Mouse (Mus musculus) midbrain, embryonic 11.5 days (tissue): Measurements from ENCODE around the gene Retreg3. TPM values are rescaled to one million over a fixed set of nuclear protein-coding genes. Genes with fewer than 3 reads are reported as not detected.
"Not testable (repeated sequence)": the region's sequence is repeated elsewhere in the genome, so short reads cannot be mapped to it uniquely, and the experiment has no call there.

Experiments
- ATAC-seq: fragments of 200-750 bp; cut with Nextera tagmentation; 2 replicates; pipeline ENCODE4 v1.8.0; 2017; ENCODE audit warnings: moderate TSS enrichment, moderate library complexity; ENCODE audit not compliant: low FRiP score
- DNase-seq: peaks from one replicate; pipeline ENCODE4 v3.0.0; 2015; ENCODE audit warnings: low spot score; ENCODE audit errors: missing footprints
- H3K27ac ChIP-seq: fragments of 300-500 bp; sonication (generic); 2 replicates; pipeline ENCODE4 v1.5.1; 2014; ENCODE audit warnings: low read depth, low read length
- H3K27me3 ChIP-seq: fragments of 300-500 bp; sonication (generic); 2 replicates; pipeline ENCODE4 v1.6.1; 2014; ENCODE audit warnings: mild to moderate bottlenecking, low read length, moderate library complexity, mixed read lengths; ENCODE audit not compliant: control insufficient read depth, insufficient read depth
- H3K36me3 ChIP-seq: fragments of 300-500 bp; sonication (generic); 2 replicates; pipeline ENCODE4 v1.6.1; 2014; ENCODE audit warnings: mild to moderate bottlenecking, low read length, moderate library complexity, mixed read lengths; ENCODE audit not compliant: control insufficient read depth, insufficient read depth
- H3K4me1 ChIP-seq: fragments of 300-500 bp; sonication (generic); 2 replicates; pipeline ENCODE4 v1.6.1; 2014; ENCODE audit warnings: low read length; ENCODE audit not compliant: control insufficient read depth, insufficient read depth
- H3K4me2 ChIP-seq: fragments of 300-500 bp; sonication (generic); 2 replicates; pipeline ENCODE4 v1.6.1; 2014; ENCODE audit warnings: mild to moderate bottlenecking, moderate library complexity
- H3K4me3 ChIP-seq: fragments of 300-500 bp; sonication (generic); 2 replicates; pipeline ENCODE4 v1.5.1; 2014; ENCODE audit warnings: low read depth, low read length
- H3K9ac ChIP-seq: fragments of 300-500 bp; sonication (generic); 2 replicates; pipeline ENCODE4 v1.6.1; 2014; ENCODE audit warnings: low read length
- H3K9me3 ChIP-seq: fragments of 300-500 bp; sonication (generic); 2 replicates; pipeline ENCODE4 v1.6.1; 2016; ENCODE audit warnings: low read length; ENCODE audit not compliant: control insufficient read depth
- WGBS: fragments of 180-500 bp; shearing (Covaris S2); extraction: QIAGEN DNeasy Blood & Tissue Kit; methylation state at CpG from one replicate; pipeline ENCODE4 v1.1.7; 2014; 5-methylcytosine and 5-hydroxymethylcytosine counted together
- polyA plus RNA-seq: library from polyadenylated mRNA; unstranded; fragments of >200 nt; fragmentation: Nextera tagmentation; extraction: Ambion mirVana; gene quantifications from 2 replicates; pipeline ENCODE4 v1.2.1, GENCODE M21; 2014

Gene Retreg3
- polyA plus RNA-seq, 1 experiment from 2014 or later = 11.4 TPM

DNA sequence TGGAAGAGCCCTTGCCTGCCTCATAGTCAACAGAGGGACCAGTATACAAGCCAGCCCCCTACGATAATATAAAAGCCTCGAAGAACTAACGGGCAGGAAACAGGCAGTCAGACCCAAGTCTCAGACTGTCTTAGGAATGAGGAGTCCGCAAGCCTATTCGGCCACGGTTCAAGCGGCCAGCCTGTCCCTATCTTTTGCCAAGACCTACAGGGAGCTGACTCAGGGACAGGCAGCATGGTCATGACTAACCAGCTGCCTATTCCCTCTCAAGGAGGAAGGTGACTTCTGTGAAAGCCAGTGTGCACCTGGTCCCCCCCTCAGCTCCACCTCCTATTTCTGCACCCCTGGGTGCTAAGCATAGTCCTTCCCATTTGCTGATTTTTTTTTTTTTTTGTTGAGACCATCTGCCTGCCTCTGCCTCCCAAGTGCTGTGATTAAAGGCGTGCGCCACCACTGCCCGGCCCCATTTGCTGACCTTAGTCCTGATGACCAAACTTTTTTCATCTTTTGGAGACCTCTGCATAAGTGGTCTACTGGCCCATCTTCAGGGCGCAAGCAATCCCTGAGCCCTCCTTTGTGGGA lies 9.4 kb upstream of the Retreg3 start:
- no peak overlapping the region for H3K4me3 ChIP-seq
- 89% methylated on average over 11 of the region's 11 CpGs for WGBS

DNA sequence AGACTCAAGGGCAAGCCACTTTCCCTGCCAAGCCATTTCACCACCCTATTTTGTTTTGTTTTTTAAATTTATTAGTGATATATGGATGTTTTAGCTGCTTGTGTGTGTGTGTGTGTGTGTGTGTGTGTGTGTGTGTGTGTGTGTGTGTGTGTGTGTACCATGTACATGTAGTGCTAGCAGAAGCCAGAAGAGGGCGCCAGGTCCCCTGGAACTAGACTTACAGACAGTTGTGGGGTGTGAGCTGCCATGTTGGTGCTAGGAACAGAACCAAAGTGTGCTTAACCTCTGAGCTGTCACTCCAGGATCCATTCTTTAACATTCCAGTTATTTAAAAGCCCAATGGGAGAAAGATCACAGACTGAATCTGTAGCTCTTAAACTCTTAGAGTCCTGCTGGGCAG lies 7.4 kb upstream of the Retreg3 start:
- peaks cover 11% of the 10 kb centered on the region for H3K36me3 ChIP-seq
- H3K9ac ChIP-seq = no peak overlapping the region
- H3K4me2 ChIP-seq = no peak overlapping the region
- H3K27me3 ChIP-seq = no peaks in the 10 kb centered on the region
- H3K9me3 ChIP-seq = no peaks in the 10 kb centered on the region
- 94% methylated on average over 1 of the region's 1 CpGs for WGBS
- no peak for DNase-seq
- no peaks in the 10 kb centered on the region for H3K4me1 ChIP-seq
- no peak for ATAC-seq
- H3K4me3 ChIP-seq = no peak overlapping the region
- H3K27ac ChIP-seq = no peak overlapping the region

More for the DNA sequence above, 9.4 kb upstream of the Retreg3 start:
- Histone ChIP-seq H3K4me1 (no peaks in the 10 kb centered on the region), H3K9me3 (no peaks in the 10 kb centered on the region), H3K27ac (no peak overlapping the region), H3K4me2 (no peak overlapping the region), H3K9ac (no peak overlapping the region), H3K36me3 (peaks cover 9% of the 10 kb centered on the region), H3K27me3 (no peaks in the 10 kb centered on the region)
- ATAC-seq (no peak), DNase-seq (no peak)

DNA sequence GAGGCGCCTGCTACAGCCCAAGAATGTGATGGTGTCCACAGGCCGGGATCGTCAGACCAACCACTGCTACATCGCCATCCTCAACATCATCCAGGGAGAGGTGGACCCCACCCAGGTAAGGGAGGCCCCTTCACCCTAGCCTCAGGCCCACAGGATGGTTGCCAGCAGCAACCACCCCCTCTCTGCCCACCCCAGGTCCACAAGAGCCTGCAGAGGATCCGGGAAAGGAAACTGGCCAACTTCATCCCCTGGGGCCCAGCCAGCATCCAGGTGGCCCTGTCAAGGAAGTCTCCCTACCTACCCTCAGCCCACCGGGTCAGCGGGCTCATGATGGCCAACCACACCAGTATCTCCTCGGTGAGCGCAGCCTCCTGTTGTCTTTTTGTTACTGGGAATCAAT lies 5.3 kb upstream of the Retreg3 start:
- H3K27ac ChIP-seq, DNase-seq, ATAC-seq, H3K4me3 ChIP-seq, H3K4me2 ChIP-seq, H3K9ac ChIP-seq, H3K27me3 ChIP-seq, H3K9me3 ChIP-seq, H3K4me1 ChIP-seq: not testable (repeated sequence)
- 100% methylated on average over 7 of the region's 9 CpGs for WGBS
- peaks cover 11% of the 10 kb centered on the region for H3K36me3 ChIP-seq

DNA sequence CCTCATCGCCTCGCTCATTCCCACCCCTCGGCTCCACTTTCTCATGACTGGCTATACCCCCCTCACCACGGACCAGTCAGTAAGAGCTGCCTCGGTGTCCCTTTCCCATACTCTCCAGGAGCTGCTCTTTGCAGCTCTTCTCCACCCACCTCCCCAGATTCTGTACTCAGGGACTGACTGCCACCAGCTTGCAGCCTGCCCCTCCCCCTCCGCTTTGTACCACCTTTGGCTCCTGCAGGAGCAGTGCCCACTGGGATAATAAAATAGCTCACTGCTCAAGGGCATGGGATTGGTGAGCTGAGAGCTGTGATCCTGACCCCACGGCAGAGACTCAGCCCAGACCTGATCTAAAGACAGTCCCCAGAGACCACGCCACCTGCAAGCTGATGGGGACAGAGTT lies 4.8 kb upstream of the Retreg3 start:
- DNase-seq, H3K4me3 ChIP-seq, H3K4me2 ChIP-seq, H3K27me3 ChIP-seq, H3K27ac ChIP-seq, ATAC-seq, H3K9me3 ChIP-seq, H3K9ac ChIP-seq, H3K4me1 ChIP-seq: not testable (repeated sequence)
- WGBS = 94% methylated on average over 8 of the region's 8 CpGs
- peaks cover 11% of the 10 kb centered on the region for H3K36me3 ChIP-seq

DNA sequence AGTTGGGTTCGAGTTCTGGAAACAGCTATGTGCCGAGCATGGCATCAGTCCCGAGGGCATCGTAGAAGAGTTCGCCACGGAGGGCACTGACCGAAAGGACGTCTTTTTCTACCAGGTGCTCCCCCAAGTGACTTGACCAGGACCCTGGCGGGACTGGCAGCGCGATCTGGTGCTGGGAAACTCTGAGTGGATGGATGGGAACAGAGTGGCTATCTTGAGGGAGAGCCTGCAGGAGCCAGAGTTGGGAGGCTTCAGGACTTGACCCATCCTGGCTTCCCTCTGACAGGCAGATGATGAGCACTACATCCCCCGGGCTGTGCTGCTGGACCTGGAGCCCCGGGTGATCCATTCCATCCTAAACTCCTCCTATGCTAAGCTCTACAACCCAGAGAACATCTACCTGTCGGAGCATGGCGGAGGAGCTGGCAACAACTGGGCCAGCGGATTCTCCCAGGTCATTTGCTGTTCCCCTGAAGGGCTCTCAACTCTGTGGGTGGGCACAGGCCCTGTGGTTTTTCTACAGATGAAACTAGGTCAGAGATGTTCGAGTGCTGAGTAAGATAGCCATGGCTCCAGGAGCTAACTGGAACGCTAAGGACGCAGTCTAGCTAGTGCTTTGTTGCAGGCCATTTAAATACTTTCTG lies 974 bp upstream of the Retreg3 start:
- ATAC-seq (no peak), DNase-seq (no peak)
- no peaks in the 10 kb centered on the region for H3K9me3 ChIP-seq
- peak overlapping the region; percentile 98 for H3K4me2 ChIP-seq
- peak overlapping the region; percentile 84 for H3K27ac ChIP-seq
- 27% methylated on average over 19 of the region's 19 CpGs for WGBS
- H3K9ac ChIP-seq = peak overlapping the region; percentile 79
- no peaks in the 10 kb centered on the region for H3K27me3 ChIP-seq
- peak overlapping the region; percentile 87 for H3K4me3 ChIP-seq
- H3K36me3 ChIP-seq = peaks cover 2% of the 10 kb centered on the region
- H3K4me1 ChIP-seq = peaks cover 17% of the 10 kb centered on the region

DNA sequence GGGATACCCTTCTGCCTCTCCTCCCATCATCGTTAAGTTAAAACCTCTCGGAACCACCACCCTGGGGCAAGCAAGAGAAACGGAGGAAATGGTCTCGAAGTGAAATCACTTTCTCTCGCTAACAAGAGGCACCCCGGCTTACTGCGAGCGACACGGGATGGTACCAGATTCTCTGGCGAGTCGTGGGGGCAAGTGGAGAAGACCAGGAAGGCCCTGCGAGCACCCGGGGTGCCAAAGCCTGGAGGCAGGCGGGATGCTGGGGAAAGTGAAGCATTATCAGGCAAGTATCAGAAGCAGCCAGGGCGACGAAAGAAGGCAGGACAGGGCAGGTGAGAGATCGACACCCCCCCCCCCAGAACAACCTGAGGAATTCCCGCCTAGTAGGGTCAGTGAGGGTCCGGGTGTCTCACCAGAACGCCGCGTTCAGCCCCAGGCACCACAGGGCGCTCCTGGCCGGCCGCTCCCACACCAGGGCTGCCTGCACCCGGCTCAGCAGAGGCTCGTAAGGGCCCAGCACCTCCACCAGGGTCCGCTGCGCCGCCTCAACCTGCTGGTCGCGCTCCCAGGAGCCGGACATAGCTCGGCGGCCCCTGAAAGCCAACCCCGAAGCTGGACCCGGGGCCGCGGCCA lies 447 bp downstream of the Retreg3 start:
- no peak for DNase-seq
- peak overlapping the region; percentile 87 for H3K4me3 ChIP-seq
- no peaks in the 10 kb centered on the region for H3K27me3 ChIP-seq
- peaks cover 2% of the 10 kb centered on the region for H3K36me3 ChIP-seq
- peak overlapping the region; percentile 65 for H3K4me2 ChIP-seq
- peak; percentile 80 for ATAC-seq
- 2% methylated on average over 37 of the region's 39 CpGs for WGBS
- peaks cover 17% of the 10 kb centered on the region for H3K4me1 ChIP-seq
- peak overlapping the region; percentile 58 for H3K27ac ChIP-seq
- no peaks in the 10 kb centered on the region for H3K9me3 ChIP-seq
- H3K9ac ChIP-seq = peak overlapping the region; percentile 92

DNA sequence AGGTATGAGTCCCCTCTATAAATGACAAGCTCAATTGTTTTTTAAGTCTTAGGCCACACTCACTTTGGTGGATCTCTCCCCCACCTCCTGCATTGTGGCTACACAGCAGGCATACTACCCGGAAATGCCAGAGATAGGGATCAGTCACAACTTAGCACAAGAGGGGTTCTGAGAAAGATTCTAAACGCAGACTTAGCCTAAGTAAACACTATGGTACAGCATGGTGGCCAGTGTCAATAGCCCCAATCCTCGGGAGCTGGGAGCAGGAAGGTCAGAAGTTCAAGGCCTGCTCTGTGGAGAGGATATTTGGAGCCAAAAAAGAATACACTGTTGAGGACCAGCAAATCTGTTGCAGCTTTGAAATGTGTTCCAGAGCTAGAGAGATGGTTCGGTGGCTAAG lies 1.6 kb downstream of the Retreg3 start:
- peaks cover 17% of the 10 kb centered on the region for H3K4me1 ChIP-seq
- no peak overlapping the region for H3K27ac ChIP-seq
- no peak overlapping the region; the same call in 1 of the 2 replicates for H3K9ac ChIP-seq
- H3K36me3 ChIP-seq = peaks cover 2% of the 10 kb centered on the region
- DNase-seq (no peak), ATAC-seq (no peak)
- H3K9me3 ChIP-seq = no peaks in the 10 kb centered on the region
- no peaks in the 10 kb centered on the region for H3K27me3 ChIP-seq
- 50% methylated on average over 4 of the region's 4 CpGs for WGBS
- H3K4me2 ChIP-seq = peak overlapping the region; percentile 65
- H3K4me3 ChIP-seq = peak overlapping the region; percentile 87

DNA sequence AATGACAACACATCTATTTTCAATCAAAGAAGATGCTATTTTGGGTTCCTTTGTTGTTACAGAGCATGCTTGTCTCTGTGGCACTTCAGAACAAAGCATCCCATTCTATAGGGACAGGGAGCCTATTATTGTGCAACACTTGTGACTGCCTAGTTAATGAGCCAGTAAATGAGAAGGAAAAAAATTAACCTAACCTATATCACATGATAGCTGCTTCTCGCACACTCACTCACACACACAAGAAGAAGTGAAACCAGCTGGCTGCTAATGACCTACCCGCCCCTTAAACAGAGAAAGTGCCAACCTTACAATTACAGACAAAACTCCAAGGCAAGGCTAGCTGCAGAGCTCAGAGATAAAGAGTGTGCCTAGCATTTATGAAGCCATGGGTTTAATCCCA lies 4.1 kb downstream of the Retreg3 start:
- Histone ChIP-seq H3K9me3 (no peaks in the 10 kb centered on the region), H3K9ac (no peak overlapping the region), H3K27ac (no peak overlapping the region), H3K4me3 (no peak overlapping the region), H3K4me1 (peaks cover 12% of the 10 kb centered on the region), H3K36me3 (no peaks in the 10 kb centered on the region; the same call in 1 of the 2 replicates), H3K27me3 (no peaks in the 10 kb centered on the region), H3K4me2 (no peak overlapping the region)
- DNase-seq (no peak), ATAC-seq (no peak)
- WGBS = 79% methylated on average over 2 of the region's 2 CpGs

DNA sequence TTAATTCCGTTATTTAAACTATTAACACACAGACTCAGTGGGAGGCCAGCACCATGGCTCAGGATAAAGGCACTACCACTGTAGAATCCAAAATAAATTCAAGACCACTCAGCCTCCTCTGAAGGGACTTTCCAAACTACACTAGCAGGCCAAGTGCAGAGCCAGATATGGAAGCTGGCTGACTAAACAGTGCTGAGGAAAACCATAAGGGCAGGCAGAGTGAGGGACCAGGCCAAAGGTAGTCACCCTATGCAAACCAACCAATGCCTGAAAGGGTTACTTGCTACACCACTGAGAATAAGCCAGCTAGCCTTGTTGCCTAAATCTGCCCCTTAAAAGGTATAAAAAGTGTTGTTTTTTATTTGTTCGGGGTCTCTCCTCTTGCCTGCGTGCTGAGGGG lies 7.5 kb downstream of the Retreg3 start:
- Histone ChIP-seq H3K4me3 (no peak overlapping the region), H3K4me2 (no peak overlapping the region), H3K27ac (no peak overlapping the region), H3K9me3 (no peaks in the 10 kb centered on the region), H3K4me1 (no peaks in the 10 kb centered on the region), H3K27me3 (no peaks in the 10 kb centered on the region), H3K9ac (no peak overlapping the region), H3K36me3 (no peaks in the 10 kb centered on the region; the same call in 1 of the 2 replicates)
- WGBS = 94% methylated on average over 3 of the region's 3 CpGs
- ATAC-seq (no peak), DNase-seq (no peak)
